Mouse (Mus musculus): ENCODE results near the gene Atf7. TPM values are rescaled to one million over a fixed set of nuclear protein-coding genes. Genes with fewer than 3 reads are reported as not detected.

The Atf7 gene
- polyA plus RNA-seq, 1 experiment from 2014 or later, result 25.1 TPM

GRCm38 (mm10) chr15:102487664-102488063 is 137.6 kb downstream of the Atf7 start:
- peaks cover 100% of the 10 kb centered on the region for H3K36me3 ChIP-seq (replicated peaks)
- H3K27ac ChIP-seq (replicated peaks), result no peak overlapping the region
- H3K9me3 ChIP-seq, result no peaks in the 10 kb centered on the region
- no peak overlapping the region for H3K4me3 ChIP-seq
- 86% methylated on average over 1 of the region's 1 CpGs for whole genome bisulfite sequencing
- no peaks in the 10 kb centered on the region for H3K27me3 ChIP-seq (replicated peaks; ENCODE audit: low read depth, poor library complexity, severe bottlenecking)
- H3K4me1 ChIP-seq, result no peaks in the 10 kb centered on the region
- no peak for DNase-seq (ENCODE audit: low spot score)

GRCm38 (mm10) chr15:102485853-102486252 is 139.4 kb downstream of the Atf7 start:
- Histone ChIP-seq H3K9me3 (no peaks in the 10 kb centered on the region), H3K36me3 (replicated peaks) (peaks cover 99% of the 10 kb centered on the region), H3K27me3 (replicated peaks; ENCODE audit: low read depth, poor library complexity, severe bottlenecking) (no peaks in the 10 kb centered on the region), H3K27ac (replicated peaks) (no peak overlapping the region), H3K4me3 (no peak overlapping the region), H3K4me1 (no peaks in the 10 kb centered on the region)
- 94% methylated on average over 12 of the region's 12 CpGs for WGBS
- no peak for DNase-seq (ENCODE audit: low spot score)

- H3K9me3 ChIP-seq, result no peaks in the 10 kb centered on the region
- no peak overlapping the region for H3K4me3 ChIP-seq
- no peak for DNase-seq (ENCODE audit: low spot score)
- WGBS, result 92% methylated on average over 3 of the region's 3 CpGs
- no peaks in the 10 kb centered on the region for H3K27me3 ChIP-seq (replicated peaks; ENCODE audit: low read depth, poor library complexity, severe bottlenecking)
- no peak overlapping the region for H3K27ac ChIP-seq (replicated peaks)
- no peaks in the 10 kb centered on the region for H3K4me1 ChIP-seq
- peaks cover 99% of the 10 kb centered on the region for H3K36me3 ChIP-seq (replicated peaks)
Observed at GRCm38 (mm10) chr15:102483136-102483535, 142.1 kb downstream of the Atf7 start.

MicroRNAs encoded within 50 kb of the gene (microRNA counts, 519-probe panel; counts per million panel counts)
- microRNA mmu-miR-688, result 188 counts per million, percentile 57 among the panel's probes with 10 or more counts

Small RNAs within 50 kb of the gene (microRNA-seq; reads per million reads assigned to microRNA genes)
- gene Mir688, result not detected

Other genes with a start within 250 kb of the Atf7 start
- 9.9 and 10.6 TPM in 2 replicates for gene Sp1, start 219.3 kb downstream of the Atf7 start, polyA plus RNA-seq (2016; fragmentation: Nextera tagmentation; extraction: Ambion mirVana)
- gene Amhr2, start 180.1 kb downstream of the Atf7 start, polyA plus RNA-seq (2016; fragmentation: Nextera tagmentation; extraction: Ambion mirVana), result 0.09 and 0.20 TPM in 2 replicates
- gene Prr13, start 166.4 kb downstream of the Atf7 start, polyA plus RNA-seq (2016; fragmentation: Nextera tagmentation; extraction: Ambion mirVana), result 73.1 and 77.4 TPM in 2 replicates
- gene Pcbp2, start 154.9 kb downstream of the Atf7 start, polyA plus RNA-seq (2016; fragmentation: Nextera tagmentation; extraction: Ambion mirVana), result 206 and 217 TPM in 2 replicates
- 7.6 TPM in 1 of 2 replicates, not detected in the other for gene Gm10337, start 121.7 kb downstream of the Atf7 start, polyA plus RNA-seq (2016; fragmentation: Nextera tagmentation; extraction: Ambion mirVana)
- gene Map3k12, start 108.4 kb downstream of the Atf7 start, polyA plus RNA-seq (2016; fragmentation: Nextera tagmentation; extraction: Ambion mirVana), result 29.1 and 32.3 TPM in 2 replicates
- gene Tarbp2, start 107.3 kb downstream of the Atf7 start, polyA plus RNA-seq (2016; fragmentation: Nextera tagmentation; extraction: Ambion mirVana), result 140 and 143 TPM in 2 replicates
- gene Npff, start 100.5 kb downstream of the Atf7 start, polyA plus RNA-seq (2016; fragmentation: Nextera tagmentation; extraction: Ambion mirVana), result 1.8 and 2.8 TPM in 2 replicates
- gene Gm28047, start 397 bp downstream of the Atf7 start, polyA plus RNA-seq (2016; fragmentation: Nextera tagmentation; extraction: Ambion mirVana), result not detected in 2 replicates
- 52.8 and 56.9 TPM in 2 replicates for gene Atp5g2, start 46.9 kb upstream of the Atf7 start, polyA plus RNA-seq (2016; fragmentation: Nextera tagmentation; extraction: Ambion mirVana)
- gene Calcoco1, start 96.7 kb upstream of the Atf7 start, polyA plus RNA-seq (2016; fragmentation: Nextera tagmentation; extraction: Ambion mirVana), result 33.9 and 36.4 TPM in 2 replicates